Comparison of ENCODE assay signal across 8 mouse cellular contexts in genomic region chr9:65140936-65141305, GRCm38 (mm10). TPM values are rescaled to one million over a fixed set of nuclear protein-coding genes. Genes with fewer than 3 reads are reported as not detected.
A peak's percentile ranks its signal among the peaks of the same experiment; 100 is the strongest.
DNase-seq lines count a peak whose midpoint lies in the region; ATAC-seq and TF ChIP-seq lines count a peak whose summit lies in the region.

Gene Igdcc3 (plus strand): TSS chr9:65141189.

- H3K4me2 ChIP-seq in embryonic facial prominence, embryonic 14.5 days (ENCODE audit: low read depth, low read length), result peak within 1 kb of the TSS; percentile 94
- H3K4me2 ChIP-seq in hindbrain, embryonic 15.5 days, result peak within 1 kb of the TSS; percentile 85
- H3K4me2 ChIP-seq in liver, postnatal 0 days (ENCODE audit: low read depth, low read length), result peak within 1 kb of the TSS; percentile 88

- H3K27me3 ChIP-seq in embryonic facial prominence, embryonic 14.5 days (replicated peaks; ENCODE audit: control insufficient read depth, insufficient read depth, low read length), result no peaks in the 10 kb centered on the region
- H3K27me3 ChIP-seq in hindbrain, embryonic 15.5 days, result no peaks in the 10 kb centered on the region
- peaks cover 43% of the 10 kb centered on the region for H3K27me3 ChIP-seq in liver, postnatal 0 days (ENCODE audit: insufficient read depth, low read length)

- H3K4me3 ChIP-seq in embryonic facial prominence, embryonic 14.5 days (ENCODE audit: low read depth, low read length), result peak within 1 kb of the TSS; percentile 74
- peak within 1 kb of the TSS; percentile 91 for H3K4me3 ChIP-seq in hindbrain, embryonic 15.5 days
- H3K4me3 ChIP-seq in liver, postnatal 0 days (ENCODE audit: low read depth, low read length), result peak within 1 kb of the TSS; percentile 55

- H3K9ac ChIP-seq in embryonic facial prominence, embryonic 14.5 days (ENCODE audit: low read depth, low read length), result peak within 1 kb of the TSS; percentile 82
- peak within 1 kb of the TSS; percentile 89 for H3K9ac ChIP-seq in hindbrain, embryonic 15.5 days
- H3K9ac ChIP-seq in liver, postnatal 0 days (replicated peaks), result 0 out of 2 replicates have a peak within 1 kb of the TSS, but pooled peaks have one; percentile 17

- DNase-seq in kidney, adult 18-20 months, result peak; percentile 42
- DNase-seq in kidney, adult 8-10 months, result no peak
- peak; percentile 86 for DNase-seq in R1 (ENCODE audit: low read depth, low spot score)
- DNase-seq in embryonic facial prominence, embryonic 14.5 days (ENCODE audit: low spot score), result peak; percentile 74
- peak; percentile 23 for DNase-seq in liver, postnatal 0 days
- DNase-seq in right cerebral cortex, postnatal 10 days (ENCODE audit: low spot score in 2 of 2), result peak; percentile 68 to 70
- no peak for DNase-seq in T-cell, adult 2 months (ENCODE audit: low spot score)

- H3K9me3 ChIP-seq in embryonic facial prominence, embryonic 14.5 days (ENCODE audit: control insufficient read depth, low read length), result no peaks in the 10 kb centered on the region
- no peaks in the 10 kb centered on the region for H3K9me3 ChIP-seq in hindbrain, embryonic 15.5 days
- no peaks in the 10 kb centered on the region for H3K9me3 ChIP-seq in liver, postnatal 0 days (ENCODE audit: low read length)

- H3K27ac ChIP-seq in embryonic facial prominence, embryonic 14.5 days (replicated peaks; ENCODE audit: low read depth, low read length), result peak within 1 kb of the TSS; percentile 74
- peak within 1 kb of the TSS; percentile 93 for H3K27ac ChIP-seq in hindbrain, embryonic 15.5 days (replicated peaks)
- H3K27ac ChIP-seq in liver, postnatal 0 days (ENCODE audit: low read depth), result no peak within 1 kb of the TSS

- 0% methylated on average over 13 of the region's 48 CpGs for WGBS in embryonic facial prominence, embryonic 14.5 days
- WGBS in hindbrain, embryonic 15.5 days, result 0% methylated on average over 31 of the region's 48 CpGs
- 2% methylated on average over 18 of the region's 48 CpGs for WGBS in liver, postnatal 0 days (ENCODE audit: insufficient replicate concordance)

- no peak for TF ChIP-seq EP300 in liver, postnatal 0 days (IDR thresholded peaks at IDR 0.05; ENCODE audit: low read depth)

- no peak for TF ChIP-seq CTCF in liver, postnatal 0 days (IDR thresholded peaks at IDR 0.05; ENCODE audit: low read depth)

- ATAC-seq in embryonic facial prominence, embryonic 14.5 days (ENCODE audit: low read depth), result peak; percentile 80
- peak; percentile 78 for ATAC-seq in hindbrain, embryonic 15.5 days (ENCODE audit: low FRiP score, low read depth)
- peak; percentile 38; the same call in 1 of the 2 replicates for ATAC-seq in liver, postnatal 0 days

- peaks cover 4% of the 10 kb centered on the region; the same call in 1 of the 2 replicates for H3K36me3 ChIP-seq in embryonic facial prominence, embryonic 14.5 days (ENCODE audit: control insufficient read depth, insufficient read depth, low read length)
- 0 out of 2 replicates have a peak, but pooled peaks cover 3% of the 10 kb centered on the region for H3K36me3 ChIP-seq in hindbrain, embryonic 15.5 days
- H3K36me3 ChIP-seq in liver, postnatal 0 days (replicated peaks; ENCODE audit: insufficient read depth, low read length), result no peaks in the 10 kb centered on the region

- H3K4me1 ChIP-seq in embryonic facial prominence, embryonic 14.5 days (ENCODE audit: control insufficient read depth, insufficient read depth, low read length), result peaks cover 5% of the 10 kb centered on the region; the same call in 1 of the 2 replicates
- H3K4me1 ChIP-seq in hindbrain, embryonic 15.5 days (replicated peaks), result peaks cover 38% of the 10 kb centered on the region
- H3K4me1 ChIP-seq in liver, postnatal 0 days (ENCODE audit: insufficient read depth), result peaks cover 13% of the 10 kb centered on the region

RNA-seq across cellular contexts. Expression of gene Igdcc3, which starts in this region (rescaled TPM):
- polyA plus RNA-seq in embryonic facial prominence, embryonic 14.5 days (2014; fragmentation: Nextera tagmentation; extraction: Ambion mirVana), result 1.1 and 1.4 TPM in 2 replicates
- polyA plus RNA-seq in hindbrain, embryonic 15.5 days (2015; fragmentation: Nextera tagmentation; extraction: Ambion mirVana), result 9.9 and 10.9 TPM in 2 replicates
- polyA plus RNA-seq in liver, postnatal 0 days (2015; fragmentation: Nextera tagmentation; extraction: Ambion mirVana), result not detected in 2 replicates

Comparison
In these comparisons a context has a peak if more than half of its experiments do, and no peak if none do; other contexts are left out.
1. DNase-seq: peak in kidney, adult 18-20 months (single experiment), R1 (single experiment), embryonic facial prominence, embryonic 14.5 days (single experiment) and right cerebral cortex, postnatal 10 days (2 of 2); none in kidney, adult 8-10 months (0 of 2) and T-cell, adult 2 months (single experiment).
2. Peak in DNase-seq, ATAC-seq, H3K4me3 ChIP-seq, H3K9ac ChIP-seq and H3K4me2 ChIP-seq in liver, postnatal 0 days; RNA of the gene not detected or under 1 TPM.
3. H3K9ac ChIP-seq: peak in every context shown above with its lines; median percentile 89 in hindbrain, embryonic 15.5 days; 82 in embryonic facial prominence, embryonic 14.5 days; 17 in liver, postnatal 0 days.
4. Peak in every context shown above with its lines, with median percentiles within 50 percentile points of each other: ATAC-seq, H3K4me2 ChIP-seq and H3K4me3 ChIP-seq.